Mouse (Mus musculus) forebrain, embryonic 10.5 days (tissue): Measurements from ENCODE around the gene Mllt10. TPM values are rescaled to one million over a fixed set of nuclear protein-coding genes. Genes with fewer than 3 reads are reported as not detected.
"Not testable (repeated sequence)": the region's sequence is repeated elsewhere in the genome, so short reads cannot be mapped to it uniquely, and the experiment has no call there.

Source experiments
- DNase-seq: peaks from one replicate; pipeline ENCODE4 v3.0.0-alpha.2; 2017; ENCODE audit warnings: low spot score; ENCODE audit errors: extremely low spot score
- H3K27ac ChIP-seq: fragments of 300-500 bp; sonication (generic); 2 replicates; pipeline ENCODE4 v1.5.1; 2016; ENCODE audit warnings: mild to moderate bottlenecking
- H3K27me3 ChIP-seq: fragments of 300-500 bp; sonication (generic); 2 replicates; pipeline ENCODE4 v1.6.1; 2016; ENCODE audit warnings: mild to moderate bottlenecking; ENCODE audit not compliant: poor library complexity, severe bottlenecking
- H3K36me3 ChIP-seq: fragments of 300-500 bp; sonication (generic); replicated peaks from 2 replicates; pipeline ENCODE4 v1.6.1; 2016; ENCODE audit warnings: mild to moderate bottlenecking, moderate library complexity
- H3K4me1 ChIP-seq: fragments of 300-500 bp; sonication (generic); 2 replicates; pipeline ENCODE4 v1.6.1; 2016
- H3K4me3 ChIP-seq: fragments of 300-500 bp; sonication (generic); 2 replicates; pipeline ENCODE4 v1.5.1; 2016; ENCODE audit warnings: mild to moderate bottlenecking, moderate library complexity
- H3K9me3 ChIP-seq: fragments of 300-500 bp; sonication (generic); 2 replicates; pipeline ENCODE4 v1.6.1; 2016; ENCODE audit warnings: mild to moderate bottlenecking, moderate library complexity
- WGBS: fragments of 180-500 bp; shearing (Covaris S2); methylation state at CpG from one replicate; pipeline ENCODE4 v1.1.7; 2016; 5-methylcytosine and 5-hydroxymethylcytosine counted together
- polyA plus RNA-seq: library from polyadenylated mRNA; unstranded; fragments of >200 nt; fragmentation: Nextera tagmentation; extraction: Ambion mirVana; gene quantifications from 2 replicates; pipeline ENCODE4 v1.2.1, GENCODE M21; 2016

The Mllt10 gene
- polyA plus RNA-seq, 1 experiment from 2014 or later: 65.0 TPM

DNA sequence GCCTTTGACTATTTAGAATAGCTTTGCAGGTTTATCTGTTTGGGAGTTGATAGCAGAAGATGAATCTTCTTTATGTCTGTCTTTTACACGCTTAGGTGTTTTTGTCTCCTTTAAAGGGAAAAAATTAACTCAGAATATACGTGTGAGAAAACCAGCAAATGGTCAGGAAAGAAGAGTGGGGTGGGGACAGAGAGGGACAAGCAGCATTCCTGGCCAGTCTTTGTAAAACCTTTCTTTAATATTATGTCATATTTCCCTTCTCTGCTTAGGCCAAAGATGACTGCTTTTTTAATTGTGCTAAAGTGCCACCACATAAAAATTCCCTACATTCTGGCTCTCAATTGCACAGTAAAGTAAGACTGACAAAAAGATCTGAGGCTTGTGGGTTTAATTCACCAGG, 4.0 kb downstream of the Mllt10 start:
- Histone ChIP-seq H3K4me3 (peak overlapping the region; percentile 93), H3K27ac (peak overlapping the region; percentile 99), H3K27me3 (no peaks in the 10 kb centered on the region), H3K9me3 (no peaks in the 10 kb centered on the region), H3K36me3 (no peaks in the 10 kb centered on the region), H3K4me1 (peaks cover 60% of the 10 kb centered on the region)
- 23% methylated on average over 2 of the region's 2 CpGs for WGBS
- no peak for DNase-seq

DNA sequence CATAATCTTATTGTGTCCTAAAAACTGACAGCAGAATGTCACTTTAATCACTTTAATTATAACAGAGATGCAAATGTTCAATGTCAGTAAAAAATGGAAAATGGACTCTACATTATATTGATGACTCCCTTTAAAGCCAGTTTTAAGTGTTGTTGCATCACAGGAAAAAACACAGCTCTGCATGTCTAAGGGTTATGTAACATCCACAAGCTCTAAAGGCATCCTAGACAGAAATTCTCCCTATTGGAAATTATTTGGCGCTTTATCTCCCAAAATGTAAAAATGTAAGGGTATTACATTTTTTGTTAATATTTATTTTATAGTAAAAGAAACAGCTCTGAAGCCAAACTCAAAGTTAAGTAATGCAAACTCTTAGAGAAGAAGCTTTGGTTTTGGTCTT, 4.9 kb downstream of the Mllt10 start:
- Histone ChIP-seq H3K36me3 (no peaks in the 10 kb centered on the region), H3K4me3 (peak overlapping the region; percentile 93), H3K27ac (peak overlapping the region; percentile 99), H3K4me1 (peaks cover 57% of the 10 kb centered on the region), H3K27me3 (no peaks in the 10 kb centered on the region), H3K9me3 (no peaks in the 10 kb centered on the region)
- 67% methylated on average over 1 of the region's 1 CpGs for WGBS
- no peak for DNase-seq

DNA sequence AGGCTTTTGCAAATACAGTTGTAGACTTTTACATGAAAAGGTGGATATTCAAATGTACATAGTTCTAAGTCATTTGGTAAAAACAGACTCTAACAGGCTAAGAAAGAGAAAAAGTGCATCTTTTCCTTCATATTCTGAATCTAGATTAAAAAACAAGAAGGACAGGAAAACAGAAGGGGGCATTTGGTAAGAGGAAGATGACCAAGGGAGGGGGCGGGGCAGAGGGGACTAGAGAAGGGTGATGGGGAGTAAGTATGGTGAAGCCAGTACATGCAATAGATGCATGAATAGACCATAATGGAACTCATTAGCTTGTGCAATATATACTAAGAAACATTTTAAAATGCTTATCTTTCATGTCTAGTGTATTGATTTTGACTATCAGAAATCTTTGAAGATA, 5.4 kb downstream of the Mllt10 start:
- H3K9me3 ChIP-seq: no peaks in the 10 kb centered on the region
- peak overlapping the region; percentile 99 for H3K27ac ChIP-seq
- no peaks in the 10 kb centered on the region for H3K36me3 ChIP-seq
- DNase-seq: no peak
- peaks cover 57% of the 10 kb centered on the region for H3K4me1 ChIP-seq
- H3K4me3 ChIP-seq: peak overlapping the region; percentile 26
- H3K27me3 ChIP-seq: no peaks in the 10 kb centered on the region
- 60% methylated on average over 1 of the region's 1 CpGs for WGBS

DNA sequence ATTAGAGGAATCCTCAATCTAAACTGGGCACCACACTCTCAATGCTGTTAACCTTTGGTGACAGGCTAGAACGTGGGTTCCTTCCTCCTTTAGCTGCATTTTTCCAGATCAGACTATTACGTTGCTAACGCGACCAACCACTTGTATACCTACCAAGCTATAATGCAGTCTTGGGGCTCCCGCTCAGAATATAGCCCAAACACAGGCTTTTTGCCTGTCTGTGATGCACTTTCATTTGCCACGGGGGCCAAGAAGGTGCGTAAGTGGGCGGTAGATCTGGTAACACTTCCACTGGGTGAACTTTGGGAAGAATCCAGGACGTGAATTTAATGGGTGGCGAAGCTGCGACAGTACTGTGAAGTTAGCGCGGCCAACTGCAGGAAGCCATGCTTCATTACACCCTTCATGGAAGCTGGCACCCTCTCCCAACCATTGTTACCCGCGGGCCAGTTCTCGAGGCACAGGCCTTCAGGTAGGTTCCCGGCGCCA, 8.8 kb downstream of the Mllt10 start:
- H3K36me3 ChIP-seq: peaks cover 25% of the 10 kb centered on the region
- peaks cover 64% of the 10 kb centered on the region for H3K4me1 ChIP-seq
- H3K27me3 ChIP-seq: no peaks in the 10 kb centered on the region
- H3K9me3 ChIP-seq: no peaks in the 10 kb centered on the region
- WGBS: under 1% methylated on average over 18 of the region's 18 CpGs
- peak; percentile 67 for DNase-seq
- H3K27ac ChIP-seq: peak overlapping the region; percentile 100
- H3K4me3 ChIP-seq: peak overlapping the region; percentile 90

- peak; percentile 91 for DNase-seq
- Histone ChIP-seq H3K9me3 (no peaks in the 10 kb centered on the region), H3K4me1 (peaks cover 58% of the 10 kb centered on the region), H3K27ac (peak overlapping the region; percentile 100), H3K36me3 (peaks cover 27% of the 10 kb centered on the region), H3K27me3 (no peaks in the 10 kb centered on the region), H3K4me3 (peak overlapping the region; percentile 90)
- 0% methylated on average over 42 of the region's 58 CpGs for WGBS
Observed at GRCm38 (mm10) chr2:18064356-18064858, 9.4 kb downstream of the Mllt10 start.

DNA sequence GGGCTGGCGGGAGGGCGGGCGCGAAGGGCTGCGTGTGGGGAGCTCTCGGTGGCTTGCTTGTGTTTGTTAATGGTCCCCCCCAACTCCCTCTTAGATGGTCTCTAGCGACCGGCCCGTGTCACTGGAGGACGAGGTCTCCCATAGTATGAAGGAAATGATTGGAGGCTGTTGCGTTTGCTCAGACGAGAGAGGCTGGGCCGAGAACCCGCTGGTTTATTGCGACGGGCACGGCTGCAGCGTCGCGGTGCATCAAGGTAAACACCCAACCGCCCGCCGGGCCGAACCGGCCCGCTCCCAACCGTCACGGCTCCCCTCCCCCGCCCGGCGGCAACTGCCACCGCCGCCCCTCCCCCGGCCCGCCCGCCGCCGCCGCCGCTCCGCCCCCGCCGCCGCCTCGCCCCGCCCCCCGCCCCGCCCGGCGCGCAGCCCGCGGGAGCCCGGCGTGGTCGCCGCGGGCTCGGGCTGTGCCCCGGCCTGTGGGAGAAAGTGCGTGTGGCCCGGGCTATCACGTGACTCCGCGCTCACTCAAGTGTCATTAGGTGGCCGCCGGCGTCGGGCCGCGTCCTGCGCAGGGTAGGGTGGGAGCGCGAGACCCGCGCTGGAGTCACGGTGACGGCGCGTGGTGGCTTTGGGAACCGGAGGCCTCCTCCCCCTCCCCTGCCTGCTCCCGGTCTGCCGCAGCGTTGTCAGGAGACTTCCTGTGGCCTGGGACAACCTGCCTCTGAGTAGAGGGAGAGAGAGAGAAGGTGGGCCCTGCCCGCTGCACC, 10.1 kb downstream of the Mllt10 start:
- Histone ChIP-seq H3K27ac (peak overlapping the region; percentile 100), H3K4me1 (peaks cover 51% of the 10 kb centered on the region), H3K36me3 (peaks cover 29% of the 10 kb centered on the region), H3K4me3 (peak overlapping the region; percentile 90), H3K27me3 (no peaks in the 10 kb centered on the region), H3K9me3 (no peaks in the 10 kb centered on the region)
- DNase-seq: peak; percentile 81
- under 1% methylated on average over 60 of the region's 85 CpGs for WGBS

GRCm38 (mm10) chr2:18065708-18066030, 10.6 kb downstream of the Mllt10 start:
- Histone ChIP-seq H3K27me3 (no peaks in the 10 kb centered on the region), H3K27ac (peak overlapping the region; percentile 100), H3K4me1 (peaks cover 46% of the 10 kb centered on the region), H3K36me3 (peaks cover 33% of the 10 kb centered on the region), H3K9me3 (no peaks in the 10 kb centered on the region), H3K4me3 (peak overlapping the region; percentile 90)
- DNase-seq: no peak
- WGBS: 10% methylated on average over 6 of the region's 6 CpGs

DNA sequence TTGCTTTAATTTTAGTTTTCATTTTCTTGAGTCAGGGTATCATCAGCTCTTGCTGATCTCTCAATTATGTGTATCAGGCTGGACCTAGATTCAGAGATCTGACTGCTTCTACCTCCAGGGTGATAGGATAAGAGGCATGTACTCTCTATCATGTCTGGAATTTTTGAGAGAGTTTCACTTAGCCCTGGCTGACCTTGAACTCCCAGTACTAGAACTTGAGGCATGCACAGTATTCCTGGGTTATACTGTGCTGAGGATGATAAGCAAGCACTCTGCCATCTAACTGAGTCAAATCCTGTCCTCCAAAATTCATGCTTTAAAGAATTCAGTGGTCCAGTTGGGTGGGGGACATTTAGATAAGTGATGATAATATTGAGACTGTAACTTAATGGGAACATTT, 11.4 kb downstream of the Mllt10 start:
- peak overlapping the region; percentile 100 for H3K27ac ChIP-seq
- no peaks in the 10 kb centered on the region for H3K9me3 ChIP-seq

GRCm38 (mm10) chr2:18068071-18068796, 13.2 kb downstream of the Mllt10 start:
- H3K27me3 ChIP-seq: no peaks in the 10 kb centered on the region
- no peak for DNase-seq
- H3K4me1 ChIP-seq: peaks cover 22% of the 10 kb centered on the region
- 92% methylated on average over 4 of the region's 4 CpGs for WGBS
- no peak overlapping the region for H3K4me3 ChIP-seq
- H3K9me3 ChIP-seq: no peaks in the 10 kb centered on the region
- H3K27ac ChIP-seq: no peak overlapping the region; the same call in 1 of the 2 replicates
- peaks cover 58% of the 10 kb centered on the region for H3K36me3 ChIP-seq

More for the DNA sequence above, 11.4 kb downstream of the Mllt10 start:
- DNase-seq: no peak
- peaks cover 39% of the 10 kb centered on the region for H3K4me1 ChIP-seq
- H3K4me3 ChIP-seq: peak overlapping the region; percentile 90
- H3K27me3 ChIP-seq: no peaks in the 10 kb centered on the region
- H3K36me3 ChIP-seq: peaks cover 40% of the 10 kb centered on the region

- Histone ChIP-seq H3K27ac (no peak overlapping the region), H3K9me3 (no peaks in the 10 kb centered on the region), H3K4me1 (peaks cover under 1% of the 10 kb centered on the region; the same call in 1 of the 2 replicates), H3K4me3 (no peak overlapping the region), H3K36me3 (peaks cover 81% of the 10 kb centered on the region), H3K27me3 (no peaks in the 10 kb centered on the region)
- DNase-seq: no peak
- WGBS: 93% methylated on average over 2 of the region's 2 CpGs
Observed at GRCm38 (mm10) chr2:18071947-18072346, 16.9 kb downstream of the Mllt10 start.

DNA sequence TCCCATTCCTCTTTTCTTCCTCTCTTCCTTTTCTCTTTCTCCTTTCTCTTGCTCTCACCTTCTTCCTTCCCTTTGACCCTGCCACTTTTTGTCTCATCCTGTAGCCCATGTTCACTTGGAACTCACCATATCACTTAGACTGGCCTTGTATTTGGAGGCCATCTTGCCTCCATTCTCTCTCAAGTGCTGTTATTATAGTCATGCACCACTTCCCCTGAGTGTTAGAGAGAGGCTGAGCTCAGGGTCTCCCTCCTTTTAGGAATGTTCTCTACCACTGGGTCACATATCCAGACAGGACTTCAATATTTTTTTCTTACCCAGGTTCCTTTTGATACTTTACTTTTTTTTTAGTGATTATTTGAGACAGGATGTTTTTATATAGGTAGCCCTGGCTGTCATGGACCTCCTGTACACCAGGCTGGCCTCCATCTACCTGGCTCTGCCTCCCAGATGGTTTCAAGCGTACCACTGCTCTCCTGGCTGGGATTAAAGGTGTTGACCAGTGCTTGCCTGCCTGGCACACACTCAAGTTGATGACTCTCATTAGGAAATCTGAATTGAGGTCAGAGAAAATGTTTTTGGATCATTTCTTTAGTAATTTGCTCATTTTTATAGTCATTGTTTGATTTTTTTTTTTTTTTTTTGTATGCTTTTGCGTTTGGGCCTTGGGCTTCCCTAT, 25.3 kb downstream of the Mllt10 start:
- WGBS: 95% methylated on average over 2 of the region's 2 CpGs
- H3K27me3 ChIP-seq: no peaks in the 10 kb centered on the region
- peaks cover 89% of the 10 kb centered on the region for H3K36me3 ChIP-seq

DNA sequence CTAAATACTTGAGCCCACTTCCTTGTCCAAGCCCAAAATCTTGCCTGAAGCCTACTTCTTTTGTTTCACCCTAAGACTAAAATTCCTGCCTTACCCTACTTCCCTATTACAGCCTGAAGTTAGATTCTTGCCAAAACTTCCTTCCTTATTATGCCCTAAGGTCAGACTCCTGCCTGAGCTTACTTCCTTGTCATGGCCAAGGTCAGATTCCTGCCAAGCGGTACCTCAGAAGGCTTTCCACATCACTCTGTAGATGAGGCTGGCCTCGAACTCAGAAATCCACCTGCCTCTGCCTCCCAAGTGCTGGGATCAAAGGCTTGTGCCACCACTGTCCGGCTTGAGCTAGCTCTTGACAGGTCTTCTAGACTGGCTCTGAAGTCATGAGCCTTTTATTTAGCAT, 32.7 kb downstream of the Mllt10 start:
- WGBS: 93% methylated on average over 3 of the region's 3 CpGs
- not testable (repeated sequence) for H3K9me3 ChIP-seq

More for the DNA sequence above, 25.3 kb downstream of the Mllt10 start:
- Histone ChIP-seq H3K4me3 (no peak overlapping the region), H3K9me3 (no peaks in the 10 kb centered on the region), H3K27ac (no peak overlapping the region), H3K4me1 (no peaks in the 10 kb centered on the region)
- DNase-seq: no peak

More for the DNA sequence above, 32.7 kb downstream of the Mllt10 start:
- H3K4me3 ChIP-seq, DNase-seq, H3K27me3 ChIP-seq, H3K4me1 ChIP-seq, H3K27ac ChIP-seq: not testable (repeated sequence)
- H3K36me3 ChIP-seq: peaks cover 97% of the 10 kb centered on the region
